Mouse (Mus musculus): ENCODE results near the gene Cacna1s. TPM values are rescaled to one million over a fixed set of nuclear protein-coding genes. Genes with fewer than 3 reads are reported as not detected.

Cacna1s gene
- polyA plus RNA-seq, 1 experiment from 2014 or later: 0.12 TPM

- Histone ChIP-seq H3K4me3 (no peak overlapping the region), H3K27ac (no peak overlapping the region), H3K9me3 (no peaks in the 10 kb centered on the region), H3K27me3 (replicated peaks) (no peaks in the 10 kb centered on the region), H3K4me1 (no peaks in the 10 kb centered on the region), H3K4me2 (no peak overlapping the region), H3K36me3 (replicated peaks) (peaks cover 79% of the 10 kb centered on the region), H3K9ac (no peak overlapping the region)
- WGBS: 83% methylated on average over 9 of the region's 9 CpGs
- no peak for ATAC-seq (replicated peaks)
These were observed 97.2 kb downstream of the Cacna1s start for GRCm38 (mm10) chr1:136149702-136150101.

GRCm38 (mm10) chr1:136151371-136151770 is 98.8 kb downstream of the Cacna1s start:
- Histone ChIP-seq H3K9ac (no peak overlapping the region), H3K9me3 (no peaks in the 10 kb centered on the region), H3K27me3 (replicated peaks) (no peaks in the 10 kb centered on the region), H3K27ac (no peak overlapping the region), H3K4me2 (no peak overlapping the region), H3K4me1 (no peaks in the 10 kb centered on the region), H3K4me3 (no peak overlapping the region), H3K36me3 (replicated peaks) (peaks cover 81% of the 10 kb centered on the region)
- WGBS: 84% methylated on average over 8 of the region's 8 CpGs
- no peak for ATAC-seq (replicated peaks)

- WGBS: 97% methylated on average over 4 of the region's 4 CpGs
- Histone ChIP-seq H3K4me2 (no peak overlapping the region), H3K27me3 (replicated peaks) (no peaks in the 10 kb centered on the region), H3K4me1 (no peaks in the 10 kb centered on the region), H3K9ac (no peak overlapping the region), H3K9me3 (no peaks in the 10 kb centered on the region), H3K36me3 (replicated peaks) (peaks cover 79% of the 10 kb centered on the region), H3K4me3 (no peak overlapping the region), H3K27ac (no peak overlapping the region)
- no peak for ATAC-seq (replicated peaks)
These were observed 103.8 kb downstream of the Cacna1s start for GRCm38 (mm10) chr1:136156304-136156703.

GRCm38 (mm10) chr1:136156951-136157350 is 104.4 kb downstream of the Cacna1s start:
- 97% methylated on average over 4 of the region's 4 CpGs for WGBS
- H3K36me3 ChIP-seq (replicated peaks): peaks cover 81% of the 10 kb centered on the region
- H3K27ac ChIP-seq: no peak overlapping the region
- no peak overlapping the region for H3K4me2 ChIP-seq
- no peak overlapping the region for H3K4me3 ChIP-seq
- no peak for ATAC-seq (replicated peaks)
- no peaks in the 10 kb centered on the region for H3K9me3 ChIP-seq
- H3K27me3 ChIP-seq (replicated peaks): no peaks in the 10 kb centered on the region
- H3K9ac ChIP-seq: no peak overlapping the region
- H3K4me1 ChIP-seq: no peaks in the 10 kb centered on the region

GRCm38 (mm10) chr1:136159830-136160229 is 107.3 kb downstream of the Cacna1s start:
- Histone ChIP-seq H3K27ac (no peak overlapping the region), H3K27me3 (replicated peaks) (no peaks in the 10 kb centered on the region), H3K9me3 (no peaks in the 10 kb centered on the region), H3K4me2 (no peak overlapping the region), H3K9ac (no peak overlapping the region), H3K36me3 (replicated peaks) (peaks cover 81% of the 10 kb centered on the region), H3K4me3 (no peak overlapping the region), H3K4me1 (no peaks in the 10 kb centered on the region)
- WGBS: 50% methylated on average over 12 of the region's 12 CpGs
- ATAC-seq (replicated peaks): 0 out of 2 replicates have a peak, but pooled peaks have one; percentile 22

GRCm38 (mm10) chr1:136160297-136160696 is 107.7 kb downstream of the Cacna1s start:
- whole genome bisulfite sequencing: 94% methylated on average over 12 of the region's 12 CpGs
- H3K9me3 ChIP-seq: no peaks in the 10 kb centered on the region
- H3K27ac ChIP-seq: no peak overlapping the region
- no peak overlapping the region for H3K4me2 ChIP-seq
- peaks cover 85% of the 10 kb centered on the region for H3K36me3 ChIP-seq (replicated peaks)
- no peak overlapping the region for H3K9ac ChIP-seq
- no peak for ATAC-seq (replicated peaks)
- H3K4me1 ChIP-seq: no peaks in the 10 kb centered on the region
- no peak overlapping the region for H3K4me3 ChIP-seq
- H3K27me3 ChIP-seq (replicated peaks): no peaks in the 10 kb centered on the region

GRCm38 (mm10) chr1:136160930-136161329 is 108.4 kb downstream of the Cacna1s start:
- H3K27ac ChIP-seq: no peak overlapping the region
- peaks cover 82% of the 10 kb centered on the region for H3K36me3 ChIP-seq (replicated peaks)
- ATAC-seq (replicated peaks): no peak
- H3K4me2 ChIP-seq: no peak overlapping the region
- H3K4me1 ChIP-seq: no peaks in the 10 kb centered on the region
- WGBS: 95% methylated on average over 6 of the region's 6 CpGs
- H3K4me3 ChIP-seq: no peak overlapping the region
- no peaks in the 10 kb centered on the region for H3K27me3 ChIP-seq (replicated peaks)
- no peaks in the 10 kb centered on the region for H3K9me3 ChIP-seq
- no peak overlapping the region for H3K9ac ChIP-seq

GRCm38 (mm10) chr1:136161333-136161921 is 108.9 kb downstream of the Cacna1s start:
- H3K4me2 ChIP-seq: no peak overlapping the region
- no peaks in the 10 kb centered on the region for H3K4me1 ChIP-seq
- no peak for ATAC-seq (replicated peaks)
- H3K9me3 ChIP-seq: no peaks in the 10 kb centered on the region
- no peak overlapping the region for H3K27ac ChIP-seq
- peaks cover 79% of the 10 kb centered on the region for H3K36me3 ChIP-seq (replicated peaks)
- no peak overlapping the region for H3K4me3 ChIP-seq
- no peaks in the 10 kb centered on the region for H3K27me3 ChIP-seq (replicated peaks)
- WGBS: 91% methylated on average over 7 of the region's 7 CpGs
- no peak overlapping the region for H3K9ac ChIP-seq

GRCm38 (mm10) chr1:136165436-136165835 is 112.9 kb downstream of the Cacna1s start:
- Histone ChIP-seq H3K4me2 (no peak overlapping the region), H3K4me1 (no peaks in the 10 kb centered on the region), H3K36me3 (replicated peaks) (peaks cover 47% of the 10 kb centered on the region), H3K9ac (no peak overlapping the region), H3K27ac (no peak overlapping the region), H3K4me3 (no peak overlapping the region), H3K9me3 (no peaks in the 10 kb centered on the region), H3K27me3 (replicated peaks) (no peaks in the 10 kb centered on the region)
- ATAC-seq (replicated peaks): peak; percentile 29; the same call in 1 of the 2 replicates
- WGBS: 29% methylated on average over 2 of the region's 2 CpGs

- H3K9ac ChIP-seq: no peak overlapping the region
- no peaks in the 10 kb centered on the region for H3K9me3 ChIP-seq
- H3K27me3 ChIP-seq (replicated peaks): no peaks in the 10 kb centered on the region
- H3K4me1 ChIP-seq: no peaks in the 10 kb centered on the region
- WGBS: 68% methylated on average over 8 of the region's 8 CpGs
- ATAC-seq (replicated peaks): no peak
- no peak overlapping the region for H3K27ac ChIP-seq
- H3K4me3 ChIP-seq: no peak overlapping the region
- H3K36me3 ChIP-seq (replicated peaks): peaks cover 45% of the 10 kb centered on the region
- H3K4me2 ChIP-seq: no peak overlapping the region
These were observed 115.1 kb downstream of the Cacna1s start for GRCm38 (mm10) chr1:136167657-136168056.

Other genes with a start within 250 kb of the Cacna1s start
- 0.69 and 1.4 TPM in 2 replicates for gene Lad1, start 234.2 kb upstream of the Cacna1s start, polyA plus RNA-seq (2015; fragmentation: Nextera tagmentation; extraction: Ambion mirVana)
- 0.71 and 13.1 TPM in 2 replicates for gene Tnnt2, start 216.4 kb upstream of the Cacna1s start, polyA plus RNA-seq (2015; fragmentation: Nextera tagmentation; extraction: Ambion mirVana)
- gene Pkp1, start 133.5 kb upstream of the Cacna1s start, polyA plus RNA-seq (2015; fragmentation: Nextera tagmentation; extraction: Ambion mirVana): 0.05 and 0.25 TPM in 2 replicates
- gene Igfn1, start 46.4 kb upstream of the Cacna1s start, polyA plus RNA-seq (2015; fragmentation: Nextera tagmentation; extraction: Ambion mirVana): not detected in 2 replicates
- gene Tmem9, start 44.6 kb upstream of the Cacna1s start, polyA plus RNA-seq (2015; fragmentation: Nextera tagmentation; extraction: Ambion mirVana): 150 and 154 TPM in 2 replicates
- not detected in 2 replicates for gene Ascl5, start 1.9 kb upstream of the Cacna1s start, polyA plus RNA-seq (2015; fragmentation: Nextera tagmentation; extraction: Ambion mirVana)
- 58.9 and 62.0 TPM in 2 replicates for gene Kif21b, start 78.6 kb downstream of the Cacna1s start, polyA plus RNA-seq (2015; fragmentation: Nextera tagmentation; extraction: Ambion mirVana)
- not detected in 2 replicates for gene Mroh3, start 160.1 kb downstream of the Cacna1s start, polyA plus RNA-seq (2015; fragmentation: Nextera tagmentation; extraction: Ambion mirVana)
- 2.2 and 2.3 TPM in 2 replicates for gene Inava, start 181.5 kb downstream of the Cacna1s start, polyA plus RNA-seq (2015; fragmentation: Nextera tagmentation; extraction: Ambion mirVana)
- 0.49 and 0.62 TPM in 2 replicates for gene Gpr25, start 208.1 kb downstream of the Cacna1s start, polyA plus RNA-seq (2015; fragmentation: Nextera tagmentation; extraction: Ambion mirVana)

Measured in midbrain, embryonic 15.5 days (tissue).